Mouse (Mus musculus) brain, embryonic 14.5 days (tissue): ENCODE measurements around the gene Pex14.

Experiments
- CTCF ChIP-seq: fragments of 200-500 bp; IDR thresholded peaks from 2 replicates; pipeline ENCODE4 v1.5.1; 2012; ENCODE audit warnings: inconsistent platforms, mild to moderate bottlenecking, moderate library complexity, borderline replicate concordance; ENCODE audit not compliant: insufficient read depth, insufficient read length; ENCODE audit errors: extremely low read depth
- POLR2A ChIP-seq: fragments of 200-500 bp; IDR thresholded peaks from 2 replicates; pipeline ENCODE4 v1.6.1; 2012; ENCODE audit warnings: mild to moderate bottlenecking, inconsistent platforms, borderline replicate concordance; ENCODE audit not compliant: poor library complexity, insufficient read depth, insufficient read length, severe bottlenecking; ENCODE audit errors: extremely low read depth

- TF ChIP-seq CTCF (no peak), POLR2A (no peak)
These were observed 183.8 kb downstream of the Pex14 start for GRCm38 (mm10) chr4:148915849-148916248.
